Mouse (Mus musculus) G1E-ER4 (cell line): Measurements from ENCODE around the gene Gm49395. TPM values are rescaled to one million over a fixed set of nuclear protein-coding genes. Genes with fewer than 3 reads are reported as not detected.

Source experiments
- GATA1 ChIP-seq: IDR thresholded peaks from one replicate; pipeline ENCODE4 v1.8.0; 2012; ENCODE audit warnings: low read length, inconsistent platforms
- polyA plus RNA-seq: library from polyadenylated mRNA; stranded (reverse); fragments of >175 nt; gene quantifications from 2 replicates; pipeline ENCODE4 v1.2.3, GENCODE M21; 2012

The Gm49395 gene
- polyA plus RNA-seq, 1 experiment = 2.6 TPM

DNA sequence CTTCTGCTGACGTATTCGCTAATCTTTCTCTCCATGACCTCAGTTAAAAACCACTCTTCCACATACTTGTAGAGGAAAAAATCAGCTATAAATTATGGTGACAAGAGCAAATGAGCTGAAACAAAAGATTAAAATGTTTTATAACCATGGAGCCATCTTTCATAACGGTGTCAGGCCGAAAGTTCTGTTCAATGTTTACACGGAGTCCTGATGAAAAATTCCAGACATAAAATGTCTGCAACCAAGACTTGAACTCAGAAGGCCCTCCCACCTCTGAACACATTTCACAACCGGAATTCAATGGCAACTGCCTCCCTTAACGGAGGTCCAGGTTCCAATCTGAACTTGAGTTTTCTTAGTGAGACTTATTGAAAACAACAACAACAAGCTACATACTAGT lies 19.4 kb downstream of the Gm49395 start:
- no peak for TF ChIP-seq GATA1

DNA sequence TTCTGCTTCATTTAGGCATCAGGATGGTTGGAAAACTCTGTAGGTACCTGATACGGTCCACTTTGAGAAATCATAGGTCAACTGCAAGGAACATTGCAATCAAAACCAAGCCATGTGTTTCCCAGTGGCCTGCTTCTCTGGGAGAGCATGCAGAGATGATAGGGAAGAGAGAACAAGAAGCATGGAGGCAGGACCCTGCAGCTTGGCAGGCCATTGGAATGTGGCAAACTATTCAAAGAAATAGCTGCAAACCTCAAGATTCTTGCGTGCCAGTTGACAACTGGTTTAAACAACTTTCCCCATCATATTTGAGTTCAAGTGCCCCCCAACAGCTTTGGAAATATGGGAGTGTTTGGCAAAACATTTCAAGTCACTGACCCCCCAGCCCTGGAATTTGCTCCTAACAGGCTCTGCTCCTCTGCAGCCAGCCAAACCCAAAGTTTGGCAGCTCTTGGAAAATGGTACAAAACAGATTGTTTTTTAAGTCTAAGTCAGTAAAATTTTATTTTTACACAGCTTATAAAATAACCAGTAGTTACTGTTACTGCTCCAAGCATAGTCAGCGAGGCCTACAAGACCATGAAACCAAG lies 21.6 kb downstream of the Gm49395 start:
- no peak for TF ChIP-seq GATA1

- TF ChIP-seq GATA1 = no peak
Measured at GRCm38 (mm10) chr13:115078997-115079685, 22.6 kb downstream of the Gm49395 start.

- TF ChIP-seq GATA1 = no peak
Measured at GRCm38 (mm10) chr13:115077346-115078134, 24.2 kb downstream of the Gm49395 start.

- TF ChIP-seq GATA1 = no peak
Measured at GRCm38 (mm10) chr13:115072386-115072785, 29.3 kb downstream of the Gm49395 start.

GRCm38 (mm10) chr13:115071431-115071830 lies 30.3 kb downstream of the Gm49395 start:
- no peak for TF ChIP-seq GATA1

DNA sequence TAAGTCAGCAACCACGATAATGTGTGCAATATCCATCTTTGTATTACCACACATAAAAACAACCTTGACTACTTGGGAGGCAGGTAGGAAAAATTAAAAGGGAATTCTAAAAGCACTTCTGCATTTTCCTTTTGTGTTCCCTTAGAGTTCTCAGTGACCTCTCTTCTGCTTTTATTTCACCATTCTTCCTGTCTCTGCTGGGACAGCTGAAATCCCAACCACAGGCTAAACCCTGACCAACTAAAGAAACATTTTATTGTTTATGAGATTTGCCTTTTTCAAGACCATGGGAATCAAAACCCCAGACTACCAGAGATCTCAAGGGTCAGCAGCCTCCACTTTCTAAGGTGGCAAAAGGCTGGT lies 33.8 kb downstream of the Gm49395 start:
- TF ChIP-seq GATA1 = no peak

DNA sequence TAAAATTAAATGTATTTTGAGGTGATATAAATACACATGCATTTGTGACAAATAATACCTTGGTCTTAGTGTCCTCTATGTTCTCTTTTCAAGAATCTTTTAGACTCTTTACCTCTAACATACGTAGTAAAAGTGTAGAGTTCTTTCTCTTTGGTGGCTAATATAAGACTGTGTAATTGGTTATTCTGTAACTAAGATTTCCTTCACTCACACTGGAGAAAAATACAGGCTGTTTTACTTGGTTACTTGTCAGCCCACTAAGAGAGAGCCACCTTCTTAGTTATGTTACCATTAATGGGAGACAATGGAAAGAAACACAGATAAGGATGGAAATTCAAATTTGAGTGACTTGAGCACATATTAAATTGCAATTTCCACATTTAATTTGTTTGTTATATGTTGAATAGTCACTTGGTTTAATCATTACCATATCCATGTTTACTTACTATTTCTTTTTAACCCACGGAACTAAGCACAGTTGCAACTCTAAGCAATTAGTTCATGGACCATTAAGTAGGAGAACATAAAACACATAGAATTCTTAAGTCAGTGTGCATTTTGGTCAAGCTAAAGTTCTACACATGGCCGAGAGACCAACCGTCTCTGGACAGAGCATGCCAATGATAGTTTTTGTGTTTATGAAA lies 34.3 kb downstream of the Gm49395 start:
- TF ChIP-seq GATA1 = no peak

DNA sequence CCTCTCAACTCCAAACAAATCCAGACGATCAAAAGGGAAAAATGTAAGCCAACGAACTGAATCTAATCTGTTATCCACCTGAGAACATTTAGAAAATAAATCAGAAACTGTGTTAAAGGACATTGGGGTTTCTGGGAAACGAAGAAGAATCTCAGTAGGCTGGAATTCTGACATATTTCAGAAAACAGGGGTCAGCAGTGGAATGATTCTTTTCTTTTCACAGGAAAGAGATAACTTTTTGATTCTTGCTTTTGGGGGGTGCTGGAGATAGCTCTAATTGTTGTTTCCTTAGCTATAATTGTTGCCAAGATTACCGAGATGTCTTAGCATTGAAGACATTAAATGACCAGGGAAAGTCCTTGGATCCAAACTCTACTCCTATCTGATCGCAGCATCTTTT lies 44.2 kb downstream of the Gm49395 start:
- TF ChIP-seq GATA1 = no peak

DNA sequence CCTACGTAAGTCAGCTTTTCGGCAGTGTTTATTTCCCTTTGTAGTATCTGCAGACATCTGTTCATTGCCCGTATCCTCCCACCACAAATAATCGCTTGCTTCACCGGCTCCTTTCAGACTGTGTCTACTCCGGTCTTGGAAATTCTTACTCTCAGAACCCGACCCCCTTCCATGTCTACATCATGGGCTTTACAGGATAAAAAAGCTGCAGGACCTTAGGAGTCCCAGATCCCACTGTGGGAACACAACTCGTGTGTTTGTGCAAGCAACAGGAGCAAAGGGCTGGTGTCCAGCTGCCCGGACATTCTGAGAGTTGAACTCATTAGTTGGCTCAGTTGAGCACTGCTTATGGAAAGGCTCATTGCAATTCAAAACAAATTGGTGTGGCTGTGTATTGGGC lies 46.9 kb downstream of the Gm49395 start:
- TF ChIP-seq GATA1 = no peak

DNA sequence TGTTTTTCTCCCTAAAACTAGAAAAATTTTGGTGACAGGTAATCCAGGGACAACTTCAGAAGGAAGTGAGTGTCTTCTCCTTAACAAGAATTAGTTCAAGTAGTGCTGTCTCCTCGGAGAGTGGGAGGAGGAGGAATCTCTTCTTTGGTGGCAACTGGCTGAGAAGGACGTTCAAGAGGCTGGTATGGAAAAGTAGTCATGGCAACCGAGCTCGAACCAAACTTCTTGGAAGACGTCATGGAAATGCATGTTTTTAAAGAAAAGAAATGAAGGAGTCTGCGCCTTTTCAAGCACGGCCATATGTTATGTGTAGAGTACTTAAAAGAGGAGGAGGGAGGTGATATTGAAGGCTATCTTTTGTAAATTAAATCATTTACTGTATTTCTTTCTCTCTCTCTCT lies 49.2 kb downstream of the Gm49395 start:
- TF ChIP-seq GATA1 = no peak

- TF ChIP-seq GATA1 = no peak
Measured at GRCm38 (mm10) chr13:115050660-115051559, 50.8 kb downstream of the Gm49395 start.

DNA sequence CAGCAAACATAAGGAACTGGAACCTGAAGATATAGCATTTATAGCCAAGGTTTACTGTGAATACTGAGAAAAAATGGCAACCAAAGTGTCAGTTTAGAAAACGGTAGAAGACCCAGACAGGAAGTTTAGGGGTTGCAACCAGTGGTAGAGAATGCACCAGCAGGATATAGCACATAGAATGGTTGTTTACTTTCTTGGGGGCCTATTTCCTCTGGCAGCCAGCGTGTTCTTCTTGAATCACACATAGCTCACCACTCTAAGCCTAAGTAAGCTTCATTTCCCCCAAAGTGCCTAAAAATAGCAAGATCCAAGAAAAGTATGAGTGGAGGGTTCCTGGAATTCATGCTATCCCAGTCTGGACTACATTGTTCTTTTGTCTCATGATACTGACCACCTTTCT lies 59.1 kb downstream of the Gm49395 start:
- no peak for TF ChIP-seq GATA1

- no peak for TF ChIP-seq GATA1
Measured at GRCm38 (mm10) chr13:115037304-115037703, 64.4 kb downstream of the Gm49395 start.

GRCm38 (mm10) chr13:115035387-115035786 lies 66.3 kb downstream of the Gm49395 start:
- no peak for TF ChIP-seq GATA1
